Mouse (Mus musculus) urinary bladder, postnatal 4 days (tissue): ENCODE data around the gene Tnfrsf25.

Experiments used
- DNase-seq, 2 experiments: peaks; one replicate each; pipeline ENCODE4 v3.0.0; 2021 to 2022; ENCODE audit warnings: low spot score in 2 of 2

The Tnfrsf25 gene

DNA sequence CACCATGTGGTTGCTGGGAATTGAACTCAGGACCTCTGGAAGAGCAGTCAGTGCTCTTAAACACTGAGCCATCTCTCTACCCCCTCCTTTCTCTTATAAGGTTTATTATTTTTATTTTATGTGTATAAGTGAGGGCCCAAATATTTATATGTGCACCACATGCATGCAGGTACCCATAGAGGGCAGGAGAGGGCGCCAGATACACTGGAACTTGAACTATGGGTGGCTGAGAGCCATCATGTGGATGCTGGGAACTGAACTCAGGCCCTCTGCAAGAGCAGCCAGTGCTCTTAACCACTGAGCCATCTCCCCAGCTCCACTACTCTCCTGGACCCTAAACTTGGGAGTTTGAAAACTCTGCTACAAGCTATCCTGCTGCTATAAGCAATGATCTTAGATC, 27.9 kb downstream of the Tnfrsf25 start:
- no peak for DNase-seq

DNA sequence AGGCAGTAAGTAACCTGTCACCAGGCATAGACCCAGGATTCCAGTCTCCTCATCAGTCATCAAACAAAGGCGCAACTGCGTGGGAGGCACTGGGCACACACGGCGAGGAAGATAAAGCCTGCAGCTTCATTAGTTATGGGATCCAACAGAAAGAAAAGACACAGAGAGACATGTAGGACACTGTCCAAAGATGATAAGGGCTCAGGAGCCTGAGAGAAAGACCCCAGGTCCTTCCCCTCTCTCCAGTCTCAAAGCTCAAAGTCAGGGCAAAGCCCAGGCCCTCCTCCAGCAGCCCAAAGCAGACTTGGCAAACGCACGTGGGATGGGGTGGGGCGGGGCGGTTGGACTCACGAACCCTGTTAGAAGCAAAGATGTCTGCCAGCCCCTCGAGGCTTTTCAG, 29.7 kb downstream of the Tnfrsf25 start:
- DNase-seq: no peak

- DNase-seq: no peak
Measured at GRCm38 (mm10) chr4:152146033-152146827, 30.5 kb downstream of the Tnfrsf25 start.

GRCm38 (mm10) chr4:152150546-152150945, 34.8 kb downstream of the Tnfrsf25 start:
- DNase-seq: no peak

- no peak for DNase-seq
Measured at GRCm38 (mm10) chr4:152151451-152151965, 35.8 kb downstream of the Tnfrsf25 start.

GRCm38 (mm10) chr4:152151966-152152544, 36.3 kb downstream of the Tnfrsf25 start, which contains the start of gene Espn:
Gene Espn (minus strand): TSS chr4:152152371.
- DNase-seq: peak; percentile 54 to 74

GRCm38 (mm10) chr4:152153771-152154177, 38.0 kb downstream of the Tnfrsf25 start:
- DNase-seq: peak; percentile 79 to 90

- DNase-seq: no peak
Measured at GRCm38 (mm10) chr4:152155019-152155418, 39.3 kb downstream of the Tnfrsf25 start.

DNA sequence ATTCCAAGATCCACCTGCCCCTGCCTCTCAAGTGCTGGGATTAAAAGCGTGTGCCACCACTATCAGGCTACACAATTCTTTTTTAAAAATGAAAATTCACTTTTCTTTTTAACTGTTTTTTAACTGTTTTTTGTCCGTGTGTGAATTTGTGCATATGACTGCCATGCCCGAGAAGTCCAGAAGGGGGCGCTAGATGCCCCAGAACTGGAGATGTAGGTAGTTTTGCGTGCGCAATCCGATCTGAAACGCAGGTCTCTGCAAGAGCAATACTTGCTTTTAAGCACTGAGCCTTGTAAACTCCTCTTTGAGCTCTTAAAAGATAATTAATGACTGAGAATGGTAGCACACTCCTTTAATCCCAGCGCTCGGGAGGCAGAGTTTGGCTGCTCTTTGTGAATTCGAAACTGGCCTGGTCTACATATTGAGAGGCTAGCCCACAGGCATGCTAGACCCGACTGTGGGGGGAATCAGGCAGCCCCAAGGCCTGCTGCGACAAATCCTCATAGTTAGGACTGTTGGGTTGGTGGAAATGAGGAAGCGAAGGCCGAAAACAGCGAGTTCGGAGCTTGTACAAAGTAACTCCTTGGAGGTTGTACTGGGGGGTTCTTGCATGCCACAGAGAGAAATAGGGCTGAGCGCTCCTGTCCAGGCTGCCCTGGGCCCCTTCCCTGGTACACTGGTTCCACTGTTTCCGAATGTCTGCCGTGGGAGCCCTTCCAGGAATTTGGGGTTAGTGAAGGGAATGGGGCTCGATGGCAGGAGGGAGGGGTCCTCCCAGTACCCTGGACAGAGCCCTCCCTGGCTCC, 42.2 kb downstream of the Tnfrsf25 start:
- DNase-seq: no peak

GRCm38 (mm10) chr4:152158585-152159284, 43.0 kb downstream of the Tnfrsf25 start, which contains the start of gene Hes2:
Gene Hes2 (plus strand): TSS chr4:152158867.
- DNase-seq: no peak

- DNase-seq: no peak
Measured at GRCm38 (mm10) chr4:152159285-152159678, 43.5 kb downstream of the Tnfrsf25 start.

DNA sequence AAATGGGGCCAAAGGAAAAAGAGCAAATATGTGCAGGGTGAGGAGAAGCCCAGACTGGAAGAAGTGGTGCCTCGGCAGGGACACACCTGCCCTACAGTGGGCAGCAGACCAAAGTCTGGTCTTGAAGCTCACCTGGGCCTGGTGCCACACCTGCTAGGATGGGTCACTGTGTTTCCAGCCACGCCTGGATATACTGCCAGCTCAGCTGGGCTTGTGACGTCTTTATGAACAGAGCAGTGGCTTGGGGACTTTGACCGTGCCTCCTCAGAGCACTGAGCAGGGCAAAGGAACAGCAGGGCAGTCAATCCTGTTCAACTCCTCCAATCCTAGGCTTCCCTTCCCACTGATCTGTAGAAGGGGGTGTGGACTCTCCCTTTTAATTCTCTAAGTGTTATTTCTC, 45.0 kb downstream of the Tnfrsf25 start:
- DNase-seq: no peak

DNA sequence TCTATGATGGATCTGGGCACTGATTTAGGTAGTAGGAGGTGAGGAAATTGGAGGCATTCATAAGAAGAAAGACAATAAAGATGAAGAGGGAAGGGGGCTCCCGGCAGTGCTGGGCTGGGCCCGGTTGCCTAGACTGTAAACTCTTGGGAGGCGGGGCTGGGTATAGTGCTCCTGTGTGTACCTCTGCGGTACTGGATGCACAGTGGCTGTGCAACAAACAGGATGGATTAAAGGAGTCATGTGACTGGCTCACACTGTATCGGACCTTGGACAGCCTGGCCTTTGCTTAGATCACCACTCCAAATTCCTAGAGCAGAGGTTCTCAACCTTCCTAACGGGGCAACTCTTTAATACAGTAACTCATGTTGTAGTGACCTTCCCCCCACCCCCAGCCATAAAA, 45.9 kb downstream of the Tnfrsf25 start:
- no peak for DNase-seq

DNA sequence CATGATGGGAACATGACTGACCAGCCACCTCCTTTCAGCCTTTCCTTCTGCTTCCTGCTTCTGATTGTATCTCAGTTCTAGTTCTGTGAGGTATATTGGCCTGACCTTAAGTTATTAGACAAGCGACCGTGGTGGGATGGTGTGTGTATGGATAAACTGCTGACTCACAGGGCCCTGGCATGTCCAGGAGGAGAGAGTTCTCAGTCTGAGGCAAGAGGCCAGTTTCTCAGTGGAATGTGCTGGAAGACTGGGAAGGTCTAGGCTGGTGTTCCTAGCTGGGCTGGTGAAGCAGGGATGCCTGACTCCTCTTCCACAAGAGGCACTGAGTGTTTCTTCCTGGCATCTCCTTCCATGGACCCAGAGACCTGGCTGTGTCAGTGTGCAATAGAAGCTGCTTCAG, 47.0 kb downstream of the Tnfrsf25 start:
- no peak for DNase-seq

DNA sequence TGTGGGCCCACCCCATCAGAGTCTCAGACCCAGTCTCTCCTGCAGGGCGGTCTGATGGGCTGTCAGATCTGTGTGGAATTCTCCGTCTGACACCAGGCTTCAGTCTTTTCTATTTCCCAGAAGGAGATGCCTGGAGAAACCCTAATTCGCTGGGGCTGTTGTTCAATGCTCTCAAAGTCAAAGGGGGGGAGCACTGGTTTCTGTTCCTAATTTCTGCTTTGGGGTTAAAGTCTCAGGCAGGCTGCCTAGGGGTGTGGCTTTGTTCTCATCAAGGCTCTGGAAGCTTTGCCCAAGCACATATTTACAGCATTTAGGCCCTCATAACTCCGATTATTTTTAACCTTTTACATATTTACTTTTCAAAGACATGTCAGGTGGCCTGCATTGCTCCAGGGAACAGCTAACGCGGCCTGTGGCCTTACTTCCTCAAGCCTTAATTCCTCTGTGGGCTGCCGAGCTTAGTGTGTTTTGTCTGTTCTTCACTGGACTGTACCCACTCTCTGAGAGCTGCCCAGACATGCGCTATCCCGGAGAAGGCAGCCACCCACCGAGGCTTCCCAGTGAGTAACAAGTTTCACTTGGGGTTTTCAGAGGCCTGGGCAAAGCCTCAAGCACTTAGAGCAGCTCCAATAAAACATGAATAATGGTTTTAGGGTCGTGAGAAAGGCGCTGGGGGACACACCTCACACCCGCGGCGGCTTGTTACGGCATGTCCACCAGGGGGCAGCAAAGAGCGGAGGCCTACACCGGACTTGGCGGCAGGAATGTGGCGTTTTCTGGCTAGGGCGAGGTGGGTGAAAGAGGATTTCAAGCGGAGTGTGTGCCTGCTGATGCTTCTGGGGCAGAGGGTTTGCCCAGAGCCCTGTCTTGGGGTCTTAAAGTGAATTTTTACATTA, 49.5 kb downstream of the Tnfrsf25 start:
- DNase-seq: peak; percentile 66 to 88

GRCm38 (mm10) chr4:152168052-152168451, 52.3 kb downstream of the Tnfrsf25 start:
- DNase-seq: no peak

GRCm38 (mm10) chr4:152169103-152169502, 53.4 kb downstream of the Tnfrsf25 start:
- DNase-seq: no peak
